Mouse (Mus musculus) liver, postnatal 0 days (tissue): ENCODE data around the gene Unc119. TPM values are rescaled to one million over a fixed set of nuclear protein-coding genes. Genes with fewer than 3 reads are reported as not detected.
A peak's percentile ranks its signal among the peaks of the same experiment; 100 is the strongest.

ENCODE experiments used
- ATAC-seq: fragments of 200-750 bp; cut with Nextera tagmentation; 2 replicates; pipeline ENCODE4 v1.8.0; 2017; ENCODE audit warnings: mild to moderate bottlenecking, moderate library complexity
- DNase-seq: peaks from one replicate; pipeline ENCODE4 v3.0.0-alpha.2; 2016
- H3K27ac ChIP-seq: fragments of 300-500 bp; sonication (generic); 2 replicates; pipeline ENCODE4 v1.5.1; 2014; ENCODE audit warnings: antibody characterized with exemption, moderate library complexity, mild to moderate bottlenecking, low read depth
- H3K27me3 ChIP-seq: fragments of 300-500 bp; sonication (generic); 2 replicates; pipeline ENCODE4 v1.6.1; 2014; ENCODE audit warnings: low read length, control low read depth, mixed read lengths; ENCODE audit not compliant: insufficient read depth
- H3K36me3 ChIP-seq: fragments of 300-500 bp; sonication (generic); replicated peaks from 2 replicates; pipeline ENCODE4 v1.6.1; 2014; ENCODE audit warnings: mild to moderate bottlenecking, control low read depth, low read length, moderate library complexity, mixed read lengths; ENCODE audit not compliant: insufficient read depth
- H3K4me1 ChIP-seq: fragments of 300-500 bp; sonication (generic); 2 replicates; pipeline ENCODE4 v1.6.1; 2014; ENCODE audit warnings: antibody characterized with exemption, mild to moderate bottlenecking, control low read depth; ENCODE audit not compliant: insufficient read depth
- H3K4me2 ChIP-seq: fragments of 300-500 bp; sonication (generic); 2 replicates; pipeline ENCODE4 v1.6.1; 2014; ENCODE audit warnings: low read depth, mild to moderate bottlenecking, low read length, moderate library complexity, mixed read lengths
- H3K4me3 ChIP-seq: fragments of 300-500 bp; sonication (generic); 2 replicates; pipeline ENCODE4 v1.5.1; 2014; ENCODE audit warnings: low read depth, low read length
- H3K9ac ChIP-seq: fragments of 300-500 bp; sonication (generic); replicated peaks from 2 replicates; pipeline ENCODE4 v1.6.1; 2014; ENCODE audit warnings: mild to moderate bottlenecking, moderate library complexity
- H3K9me3 ChIP-seq: fragments of 300-500 bp; sonication (generic); 2 replicates; pipeline ENCODE4 v1.6.1; 2016; ENCODE audit warnings: mild to moderate bottlenecking, control low read depth, low read length, mixed read lengths
- CTCF ChIP-seq: sonication (generic); IDR thresholded peaks from 2 replicates; pipeline ENCODE4 v1.5.1; 2016; ENCODE audit warnings: antibody characterized with exemption, low read depth
- EP300 ChIP-seq: IDR thresholded peaks from 2 replicates; pipeline ENCODE4 v1.6.1; 2016; ENCODE audit warnings: antibody characterized with exemption, low read depth, mild to moderate bottlenecking
- WGBS: fragments of 180-500 bp; shearing (Covaris S2); extraction: QIAGEN DNeasy Blood & Tissue Kit; methylation state at CpG from one replicate; pipeline ENCODE4 v1.1.7; 2014; ENCODE audit not compliant: insufficient replicate concordance; 5-methylcytosine and 5-hydroxymethylcytosine counted together
- polyA plus RNA-seq: library from polyadenylated mRNA; unstranded; fragments of >200 nt; fragmentation: Nextera tagmentation; extraction: Ambion mirVana; gene quantifications from 2 replicates; pipeline ENCODE4 v1.2.1, GENCODE M21; 2015

Unc119 gene
- polyA plus RNA-seq, 1 experiment from 2014 or later: 63.7 TPM

- peaks cover 10% of the 10 kb centered on the region for H3K4me1 ChIP-seq
- DNase-seq (no peak), ATAC-seq (no peak)
These were observed 18.3 kb upstream of the Unc119 start for GRCm38 (mm10) chr11:78324965-78325364.

DNA sequence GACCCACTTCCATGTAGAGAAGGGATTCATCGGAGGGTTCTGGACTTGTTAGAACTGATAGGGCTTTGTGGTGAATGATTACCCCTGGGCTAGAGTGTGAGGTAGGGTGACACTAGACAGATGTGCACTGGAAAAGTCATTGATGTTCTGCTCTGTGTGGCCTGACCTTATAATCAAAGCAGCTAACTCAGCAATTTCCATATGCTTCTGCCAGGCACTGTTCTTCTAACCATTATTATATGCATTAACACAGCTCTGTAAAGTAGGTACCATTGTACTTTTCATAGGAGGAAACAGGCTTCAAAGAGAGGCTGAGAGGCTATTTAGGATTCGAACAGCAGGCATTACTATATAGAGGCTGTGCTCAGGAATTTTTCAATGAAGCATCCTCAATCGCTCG is 16.1 kb upstream of the Unc119 start:
- no peak overlapping the region for H3K27ac ChIP-seq
- no peaks in the 10 kb centered on the region for H3K9me3 ChIP-seq
- H3K9ac ChIP-seq: no peak overlapping the region
- peaks cover 5% of the 10 kb centered on the region; the same call in 1 of the 2 replicates for H3K36me3 ChIP-seq
- ATAC-seq (no peak), DNase-seq (no peak)
- H3K27me3 ChIP-seq: no peaks in the 10 kb centered on the region
- TF ChIP-seq EP300 (no peak), CTCF (no peak)
- no peak overlapping the region for H3K4me3 ChIP-seq
- H3K4me2 ChIP-seq: no peak overlapping the region
- H3K4me1 ChIP-seq: peaks cover 10% of the 10 kb centered on the region
- WGBS: 90% methylated on average over 4 of the region's 4 CpGs

More at GRCm38 (mm10) chr11:78324965-78325364, 18.3 kb upstream of the Unc119 start:
- H3K9ac ChIP-seq: no peak overlapping the region
- no peak for TF ChIP-seq CTCF
- TF ChIP-seq EP300: no peak
- no peak overlapping the region for H3K4me3 ChIP-seq
- peaks cover 25% of the 10 kb centered on the region for H3K36me3 ChIP-seq
- H3K27ac ChIP-seq: no peak overlapping the region
- H3K27me3 ChIP-seq: no peaks in the 10 kb centered on the region
- no peak overlapping the region for H3K4me2 ChIP-seq
- no peaks in the 10 kb centered on the region for H3K9me3 ChIP-seq
- 93% methylated on average over 12 of the region's 12 CpGs for WGBS

DNA sequence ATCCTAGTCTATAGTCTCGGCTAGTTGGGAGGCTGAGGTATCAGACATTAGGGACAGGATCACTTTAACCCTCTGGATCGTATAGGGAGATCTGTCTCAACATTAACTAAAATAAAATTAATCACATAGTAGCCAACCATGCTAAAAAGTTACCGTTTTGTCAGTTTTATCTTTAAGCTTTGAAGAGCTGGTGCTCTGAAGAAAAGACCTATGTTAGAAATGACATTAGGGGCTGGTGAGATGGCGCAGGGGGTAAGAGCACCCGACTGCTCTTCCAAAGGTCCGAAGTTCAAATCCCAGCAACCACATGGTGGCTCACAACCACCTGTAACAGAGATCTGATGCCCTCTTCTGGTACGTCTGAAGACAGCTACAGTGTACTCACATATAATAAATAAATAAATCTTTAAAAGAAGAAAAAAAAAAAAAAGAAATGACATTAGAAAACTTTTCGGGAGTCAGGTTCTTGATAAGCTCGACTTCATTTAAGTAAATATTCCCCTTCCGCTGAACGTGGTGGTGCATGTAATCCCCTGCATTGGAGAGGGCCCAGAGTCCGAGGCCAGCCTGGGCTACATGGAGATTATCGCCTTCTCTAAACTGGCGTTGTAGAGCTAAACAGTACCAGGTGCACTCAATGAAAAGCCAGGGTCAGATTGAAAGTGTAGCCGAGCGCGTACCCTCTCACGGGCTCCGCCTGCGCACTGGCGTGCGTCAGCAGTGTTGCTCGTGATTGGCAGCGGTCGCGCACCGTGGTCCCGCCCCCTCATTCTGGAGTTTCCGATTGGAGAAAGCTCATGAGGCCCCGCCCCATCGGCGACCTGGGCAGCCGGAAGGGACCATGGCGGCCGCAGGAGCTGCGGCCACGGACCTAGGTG is 15.4 kb upstream of the Unc119 start, which contains the start of gene Pigs:
Pigs (plus strand) TSS at position 782 of the 878 bp plus-strand sequence.
- 9% methylated on average over 37 of the region's 37 CpGs for WGBS
- ATAC-seq: peak; percentile 98

GRCm38 (mm10) chr11:78328512-78329056 is 14.7 kb upstream of the Unc119 start:
- Histone ChIP-seq H3K4me1 (peaks cover 10% of the 10 kb centered on the region), H3K27ac (peak overlapping the region; percentile 44), H3K27me3 (no peaks in the 10 kb centered on the region), H3K9me3 (no peaks in the 10 kb centered on the region), H3K36me3 (peaks cover 3% of the 10 kb centered on the region; the same call in 1 of the 2 replicates), H3K4me3 (peak overlapping the region; percentile 87), H3K4me2 (peak overlapping the region; percentile 96), H3K9ac (peak overlapping the region; percentile 88)
- 1% methylated on average over 38 of the region's 41 CpGs for WGBS
- ATAC-seq: peak; percentile 62
- DNase-seq: no peak
- no peak for TF ChIP-seq CTCF
- TF ChIP-seq EP300: no peak

More for the DNA sequence above, 15.4 kb upstream of the Unc119 start, which contains the start of gene Pigs:
- Histone ChIP-seq H3K9me3 (no peaks in the 10 kb centered on the region), H3K4me2 (peak within 1 kb of the TSS; percentile 96), H3K9ac (peak within 1 kb of the TSS; percentile 88), H3K4me1 (peaks cover 10% of the 10 kb centered on the region), H3K4me3 (peak within 1 kb of the TSS; percentile 87), H3K27me3 (no peaks in the 10 kb centered on the region), H3K36me3 (peaks cover 3% of the 10 kb centered on the region; the same call in 1 of the 2 replicates), H3K27ac (peak within 1 kb of the TSS; percentile 85)
- TF ChIP-seq EP300: no peak
- peak; percentile 25 for TF ChIP-seq CTCF
- peak; percentile 98 for DNase-seq

DNA sequence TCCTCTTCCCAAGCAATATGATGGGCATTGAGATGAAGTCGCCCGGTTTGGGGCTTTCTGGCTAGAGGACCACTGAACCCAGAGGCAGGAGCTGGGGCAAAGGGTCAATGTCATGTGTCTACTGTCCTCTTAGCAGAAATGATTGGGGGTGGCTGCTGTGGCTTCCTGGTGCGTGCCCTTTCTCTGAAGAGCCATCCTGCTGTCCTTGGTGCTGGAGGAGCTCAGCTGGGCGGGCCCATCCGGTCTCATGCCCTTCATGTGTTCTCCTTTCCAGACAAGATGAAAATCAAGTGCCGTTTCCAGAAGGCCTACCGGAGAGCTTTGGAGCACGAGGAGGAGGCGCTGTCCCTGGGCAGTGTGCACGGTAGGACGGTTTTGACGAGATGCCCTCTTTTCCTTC is 10.6 kb upstream of the Unc119 start:
- Histone ChIP-seq H3K4me1 (peaks cover 10% of the 10 kb centered on the region), H3K9me3 (no peaks in the 10 kb centered on the region), H3K4me3 (no peak overlapping the region), H3K27ac (no peak overlapping the region), H3K9ac (no peak overlapping the region), H3K4me2 (no peak overlapping the region), H3K36me3 (peaks cover 7% of the 10 kb centered on the region), H3K27me3 (no peaks in the 10 kb centered on the region)
- TF ChIP-seq CTCF: no peak
- no peak for TF ChIP-seq EP300
- WGBS: 94% methylated on average over 12 of the region's 12 CpGs
- no peak for DNase-seq
- ATAC-seq: no peak

GRCm38 (mm10) chr11:78333992-78334391 is 9.3 kb upstream of the Unc119 start:
- Histone ChIP-seq H3K4me3 (no peak overlapping the region), H3K4me1 (peaks cover 6% of the 10 kb centered on the region), H3K27me3 (no peaks in the 10 kb centered on the region), H3K36me3 (peaks cover 11% of the 10 kb centered on the region), H3K27ac (no peak overlapping the region), H3K4me2 (no peak overlapping the region), H3K9ac (no peak overlapping the region), H3K9me3 (no peaks in the 10 kb centered on the region)
- ATAC-seq (no peak), DNase-seq (no peak)
- no peak for TF ChIP-seq CTCF
- TF ChIP-seq EP300: no peak
- 85% methylated on average over 5 of the region's 5 CpGs for WGBS
